Mouse (Mus musculus): ENCODE measurements around the gene Tspan2.

Tspan2 gene

DNA sequence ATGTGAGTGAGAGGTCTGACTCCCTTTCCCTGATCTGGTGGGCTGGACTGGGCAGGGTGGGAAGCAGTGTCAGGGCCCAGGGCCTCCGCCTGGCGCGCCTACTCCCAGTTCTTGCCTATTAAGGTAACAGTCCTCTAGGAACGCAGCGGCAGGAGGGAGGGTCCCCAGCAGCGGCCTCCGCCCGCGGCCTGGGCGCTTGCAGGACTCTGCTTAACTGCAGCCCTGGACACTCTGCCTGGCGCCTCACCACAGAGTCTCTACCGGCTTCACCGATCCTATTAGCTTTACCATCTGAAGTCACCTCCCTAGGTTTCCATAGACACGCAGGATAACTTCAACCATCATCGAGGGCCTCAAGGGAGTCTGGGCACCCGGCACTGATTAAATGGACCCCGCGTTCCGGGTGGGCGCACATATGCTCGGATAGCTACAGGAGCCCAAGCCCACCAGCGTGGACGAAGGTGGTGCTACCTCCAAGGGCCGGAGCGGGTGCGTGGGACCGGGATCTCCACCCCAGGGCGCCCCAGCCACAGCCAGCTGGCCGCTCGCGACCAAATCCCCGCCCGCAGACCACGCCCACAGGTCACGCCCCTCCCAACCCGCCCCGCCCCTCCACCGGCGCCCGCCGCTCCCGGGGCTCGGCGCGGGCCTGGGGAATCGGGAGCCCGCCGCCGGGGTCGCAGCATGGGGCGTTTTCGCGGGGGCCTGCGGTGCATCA is at the start of gene Tspan2:
Tspan2 (plus strand) TSS at position 217 of the 718 bp plus-strand sequence.
- DNase-seq (ENCODE audit: low spot score in 2 of 2), result peak in 1 of 2 experiments; percentile 19

DNA sequence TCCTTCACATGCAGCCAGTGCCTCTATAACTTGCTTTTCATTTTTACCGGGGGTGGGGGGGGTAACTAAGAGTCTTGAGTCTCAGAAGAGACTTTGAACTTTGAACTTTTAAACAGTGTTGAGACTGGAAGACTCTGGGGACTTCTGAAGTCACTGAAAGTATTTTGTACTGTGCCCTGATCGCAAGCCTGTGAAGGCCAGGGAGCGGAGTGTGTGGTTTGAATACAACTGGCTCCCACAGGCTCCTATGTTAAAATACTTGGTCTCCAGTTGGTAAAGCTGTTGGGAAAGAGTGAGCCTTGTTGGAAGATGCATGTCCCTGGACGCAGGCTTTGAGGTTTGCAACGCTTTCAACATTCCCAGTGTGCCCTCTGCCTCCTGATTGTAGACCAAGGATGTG is 47.5 kb upstream of the Tspan2 start:
- DNase-seq (ENCODE audit: low spot score in 2 of 2), result no peak

- no peak for DNase-seq (ENCODE audit: low spot score in 2 of 2)
Measured at GRCm38 (mm10) chr3:102687852-102688251, 46.5 kb upstream of the Tspan2 start.

- peak; percentile 38 to 55 for DNase-seq (ENCODE audit: low spot score in 2 of 2)
Measured at GRCm38 (mm10) chr3:102691802-102692484, 42.4 kb upstream of the Tspan2 start.

- DNase-seq (ENCODE audit: low spot score in 2 of 2), result no peak
Measured at GRCm38 (mm10) chr3:102692758-102693325, 41.5 kb upstream of the Tspan2 start.

DNA sequence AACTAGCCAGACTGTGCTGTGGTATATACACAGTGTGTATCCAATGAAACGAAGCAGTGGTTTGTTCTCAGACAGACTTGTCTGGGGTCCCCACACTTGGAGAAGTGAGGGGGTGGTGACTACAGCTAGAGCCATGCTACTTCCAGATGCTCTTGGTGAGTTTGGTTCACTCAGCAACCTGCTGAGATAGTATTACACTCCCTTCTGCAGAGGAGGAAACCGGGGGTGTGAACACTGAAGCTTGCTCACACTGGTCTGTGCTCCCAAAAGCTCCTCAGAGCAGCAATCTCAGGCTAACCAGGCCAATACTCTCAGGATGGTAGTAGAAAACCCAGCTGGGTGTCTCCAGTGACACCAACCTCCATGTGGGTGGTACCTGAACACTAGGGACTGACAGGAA is 36.2 kb upstream of the Tspan2 start:
- DNase-seq (ENCODE audit: low spot score in 2 of 2), result no peak

DNA sequence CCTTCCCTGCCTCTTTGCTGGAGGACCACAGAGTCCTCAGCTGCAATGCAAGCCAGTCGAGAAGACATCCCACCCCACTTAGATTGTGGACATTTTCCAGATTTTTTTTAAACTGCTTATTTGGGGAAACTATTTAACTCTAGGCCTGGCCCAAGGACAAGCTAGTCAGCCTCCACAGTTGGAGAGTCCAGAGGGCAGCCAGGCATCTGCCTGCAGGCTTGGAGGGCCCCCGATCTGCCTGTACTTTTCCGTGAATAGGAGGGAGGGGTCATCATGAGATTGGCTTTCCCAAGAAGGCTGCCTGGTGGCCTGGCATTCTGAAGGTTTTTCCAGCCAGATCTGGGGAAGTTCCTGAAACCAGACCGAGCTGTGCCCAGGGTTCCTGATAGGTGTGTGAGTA is 33.0 kb upstream of the Tspan2 start:
- DNase-seq (ENCODE audit: low spot score in 2 of 2), result no peak

DNA sequence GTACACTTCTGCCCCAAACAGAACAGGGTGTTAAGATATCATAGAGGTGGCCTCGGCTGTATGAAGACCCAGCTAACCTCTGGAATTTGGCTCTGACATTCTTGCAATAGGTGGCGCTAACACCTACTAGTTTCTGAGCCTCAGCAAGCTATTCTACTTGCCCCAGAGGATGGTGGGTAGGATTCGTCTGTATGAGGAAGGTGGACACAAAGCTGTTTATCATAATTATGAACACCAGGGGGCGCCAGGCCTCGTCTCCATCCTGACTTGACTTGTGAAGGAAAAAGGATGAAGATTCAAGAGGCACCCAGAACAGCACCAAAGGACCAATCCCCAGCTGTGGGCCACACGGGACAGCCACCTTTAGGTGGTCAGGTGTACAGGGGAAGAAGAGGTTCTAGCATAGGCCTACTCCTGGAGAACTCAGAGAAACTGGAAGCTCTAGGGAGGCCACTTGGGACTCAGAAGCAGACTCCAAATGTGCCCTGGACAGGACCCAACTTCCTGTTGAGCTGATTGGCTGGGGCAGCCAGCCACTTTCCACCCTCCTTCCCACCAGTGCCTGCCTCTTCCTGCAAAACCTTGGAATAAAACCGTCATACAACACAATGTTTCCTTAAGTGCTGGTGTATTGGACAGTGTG is 32.3 kb upstream of the Tspan2 start:
- DNase-seq (ENCODE audit: low spot score in 2 of 2), result peak; percentile 12 to 26

DNA sequence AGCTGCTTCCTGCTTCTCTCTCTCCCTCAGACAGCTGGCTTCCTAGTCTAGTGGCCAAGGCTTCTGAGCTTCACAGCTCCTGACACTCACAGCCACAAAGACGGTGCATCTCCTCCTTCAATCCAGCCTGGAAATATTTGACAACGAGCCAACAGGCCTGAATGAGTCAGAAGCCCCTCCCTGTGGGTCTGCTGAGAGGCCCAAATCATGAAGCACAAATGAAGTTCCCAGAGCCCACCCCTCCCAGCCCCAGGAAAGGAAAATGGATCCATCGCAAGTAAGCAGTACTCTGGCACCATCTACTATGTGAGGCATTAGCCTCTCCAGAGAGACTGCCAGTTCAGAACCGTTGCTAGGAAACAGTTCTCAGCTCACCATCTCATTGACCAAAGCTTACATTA is 30.3 kb upstream of the Tspan2 start:
- no peak for DNase-seq (ENCODE audit: low spot score in 2 of 2)

GRCm38 (mm10) chr3:102708599-102708998 is 25.7 kb upstream of the Tspan2 start:
- no peak for DNase-seq (ENCODE audit: low spot score in 2 of 2)

DNA sequence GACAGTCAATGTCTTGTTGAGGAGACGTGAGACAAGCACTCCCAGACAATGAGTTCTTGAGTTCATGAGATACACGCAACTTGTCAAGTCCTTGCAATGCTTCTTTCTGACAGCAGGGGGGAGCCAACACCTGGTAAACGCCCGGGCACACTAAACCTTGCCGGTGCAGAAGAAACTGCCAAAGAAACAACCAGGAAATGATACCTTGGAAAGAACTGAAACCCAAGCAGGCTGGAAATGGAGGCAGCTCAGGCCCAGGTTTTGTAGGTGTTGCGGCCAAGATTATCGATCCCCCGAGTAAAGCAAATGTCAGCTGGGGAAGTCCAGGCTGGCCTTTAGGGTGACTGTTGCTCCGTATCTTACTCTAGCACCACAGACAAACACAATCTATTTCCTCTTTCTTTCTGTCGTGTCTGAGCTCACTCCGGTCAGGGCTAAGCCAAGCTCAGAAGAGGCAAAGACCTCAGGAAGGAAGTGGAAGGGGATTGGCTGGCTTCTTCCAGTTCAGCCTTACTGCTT is 19.2 kb upstream of the Tspan2 start:
- DNase-seq (ENCODE audit: low spot score in 2 of 2), result peak; percentile 64 to 67

DNA sequence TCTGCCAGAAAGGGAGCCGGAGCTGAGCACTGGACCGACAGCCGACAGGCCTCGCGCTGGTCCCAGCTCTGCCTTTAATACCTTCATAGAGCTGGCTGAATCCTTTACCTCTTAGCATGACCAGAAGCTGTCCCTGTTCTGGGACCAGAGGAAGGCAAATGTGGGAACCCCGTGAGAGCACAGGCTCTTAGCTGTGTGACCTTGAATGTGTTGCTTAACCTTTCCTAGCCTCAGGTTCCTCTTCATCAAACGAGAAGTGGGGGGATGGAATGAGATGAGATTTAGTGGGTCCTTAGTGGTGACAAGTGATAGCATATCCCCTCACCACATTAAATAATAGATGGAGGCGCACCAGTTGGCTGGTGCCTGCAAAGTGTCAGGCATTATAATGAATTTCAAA is 18.5 kb upstream of the Tspan2 start:
- no peak for DNase-seq (ENCODE audit: low spot score in 2 of 2)

DNA sequence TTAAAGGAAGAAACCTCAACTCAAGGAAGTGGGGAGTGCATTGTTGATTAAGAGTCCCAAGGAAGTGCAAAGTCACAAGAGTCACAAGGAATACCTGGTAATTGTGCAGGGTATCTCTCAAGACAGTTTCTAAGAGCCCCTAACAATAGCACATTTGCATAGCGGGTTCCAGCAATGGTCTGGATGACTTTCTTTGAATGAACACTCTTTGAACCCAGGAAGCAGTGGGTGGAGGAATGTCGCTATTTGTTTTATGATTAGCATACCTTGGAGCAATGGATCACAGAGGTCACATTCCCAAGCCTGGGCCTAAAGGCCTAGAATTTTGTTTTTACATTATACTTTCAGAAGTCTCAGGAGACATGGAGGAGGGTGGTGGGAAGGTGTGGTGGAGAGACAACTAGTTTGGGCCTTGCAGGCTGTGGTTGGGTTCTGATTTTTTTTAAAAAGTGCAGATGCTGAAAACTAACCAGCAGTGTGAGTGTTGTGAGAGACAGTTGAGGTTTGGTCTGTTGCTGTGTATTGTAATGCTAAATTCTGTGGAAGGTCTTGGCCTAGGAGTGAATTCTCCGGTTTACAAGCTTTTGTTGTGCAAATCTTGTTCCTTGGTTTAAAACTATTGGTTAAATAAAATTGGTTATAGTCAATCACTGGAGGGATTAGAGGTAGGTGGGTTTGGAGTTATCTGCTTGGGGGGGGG is 16.6 kb upstream of the Tspan2 start:
- no peak for DNase-seq (ENCODE audit: low spot score in 2 of 2)

DNA sequence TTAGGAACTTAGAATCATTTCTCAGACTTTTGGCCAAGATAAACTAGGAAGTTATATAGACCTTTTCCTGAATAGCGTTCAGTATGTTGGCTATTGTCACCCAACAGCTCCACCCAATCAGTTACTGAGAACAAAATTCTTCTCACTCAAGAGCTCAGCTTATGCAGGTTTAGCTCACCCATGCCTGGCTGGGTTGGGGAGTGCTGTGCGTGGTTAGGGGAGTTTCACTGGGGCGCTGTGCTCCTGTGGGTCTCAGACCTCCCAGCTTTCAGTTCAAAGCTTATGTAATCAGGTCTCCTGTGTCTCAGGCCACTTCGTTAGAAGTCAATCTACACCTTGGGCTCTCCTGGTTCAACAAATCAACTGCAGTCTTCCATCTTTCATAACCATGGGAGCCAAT is 11.2 kb upstream of the Tspan2 start:
- no peak for DNase-seq (ENCODE audit: low spot score in 2 of 2)

- DNase-seq (ENCODE audit: low spot score in 2 of 2), result no peak
Measured at GRCm38 (mm10) chr3:102723841-102724570, 10.3 kb upstream of the Tspan2 start.

GRCm38 (mm10) chr3:102724798-102725459 is 9.4 kb upstream of the Tspan2 start:
- DNase-seq (ENCODE audit: low spot score in 2 of 2), result no peak

GRCm38 (mm10) chr3:102729416-102729815 is 4.9 kb upstream of the Tspan2 start:
- no peak for DNase-seq (ENCODE audit: low spot score in 2 of 2)

DNA sequence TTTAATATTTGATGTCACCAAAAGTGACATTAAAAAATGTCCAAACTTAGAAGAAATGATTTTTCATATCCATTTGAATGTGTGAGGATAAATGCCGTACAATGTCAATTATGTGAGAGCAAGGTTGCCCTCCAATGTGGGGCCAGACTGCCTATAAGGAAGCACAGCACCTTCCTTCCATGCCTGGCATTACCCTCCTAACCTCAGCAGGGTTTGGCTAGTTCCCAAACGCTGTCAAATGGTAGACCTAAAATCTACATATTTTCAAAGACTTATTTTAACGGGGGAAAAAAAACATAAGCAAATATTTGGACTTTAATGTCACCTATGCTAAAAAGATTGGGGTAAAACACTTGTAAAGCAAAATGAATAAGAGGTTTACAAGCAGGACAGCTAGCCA is 3.2 kb upstream of the Tspan2 start:
- no peak for DNase-seq (ENCODE audit: low spot score in 2 of 2)

DNA sequence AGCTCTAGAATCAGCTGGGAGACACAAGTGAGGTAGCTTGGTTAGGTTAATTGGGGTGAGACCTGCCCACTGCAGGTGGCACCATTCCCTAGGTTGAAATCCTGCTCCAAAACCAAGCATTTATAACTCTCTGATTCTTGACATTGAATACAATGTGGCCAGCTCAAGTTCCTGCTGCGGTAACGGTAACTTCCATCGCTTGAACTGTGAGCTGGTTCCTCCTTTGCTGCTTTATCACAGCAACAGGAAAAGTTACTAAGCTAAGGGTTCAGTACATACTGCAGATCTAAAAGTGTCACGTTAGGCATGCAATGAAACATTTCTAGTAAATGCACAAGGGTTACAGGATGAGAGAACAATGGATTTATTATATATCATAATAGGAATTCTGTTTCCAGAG is 1.7 kb upstream of the Tspan2 start:
- DNase-seq (ENCODE audit: low spot score in 2 of 2), result no peak

DNA sequence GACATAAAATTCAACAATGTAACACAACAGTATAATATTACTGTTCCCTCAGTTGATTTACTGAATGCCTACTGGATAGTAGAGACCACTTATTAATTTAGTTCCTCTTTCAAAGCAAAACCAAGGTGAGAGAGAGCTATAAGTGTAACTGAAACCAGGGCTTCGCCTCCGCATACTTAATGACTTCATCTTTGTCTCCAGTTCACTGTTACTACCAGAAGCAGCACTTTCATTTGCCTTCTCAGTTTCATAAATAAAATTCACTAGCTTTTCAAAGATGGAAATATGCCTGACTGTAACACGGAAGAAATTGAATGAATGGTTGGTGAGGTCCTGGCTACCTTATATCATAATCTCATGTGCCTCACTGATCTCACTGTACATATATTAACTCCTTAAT is 1.3 kb upstream of the Tspan2 start:
- no peak for DNase-seq (ENCODE audit: low spot score in 2 of 2)

DNA sequence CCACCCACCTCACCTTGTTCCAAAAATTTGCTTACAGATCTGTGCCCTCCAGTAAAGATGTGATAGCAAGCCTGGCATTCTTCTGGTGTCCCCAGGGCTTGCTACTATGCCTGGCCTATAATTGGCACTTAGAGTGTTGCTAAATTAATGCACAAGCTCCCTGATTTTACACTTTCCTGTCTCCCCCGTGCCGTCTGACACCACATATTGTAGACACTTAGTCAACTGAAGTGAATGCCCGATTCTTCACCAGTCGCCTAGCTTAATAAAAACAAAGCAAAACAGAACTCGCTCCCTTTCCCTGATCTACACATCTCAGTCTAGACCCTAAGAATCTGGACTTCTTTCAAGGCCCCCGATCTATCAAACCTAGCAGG is 405 bp upstream of the Tspan2 start:
- no peak for DNase-seq (ENCODE audit: low spot score in 2 of 2)
